Mouse (Mus musculus): Measurements from ENCODE around the gene Wbp2. TPM values are rescaled to one million over a fixed set of nuclear protein-coding genes. Genes with fewer than 3 reads are reported as not detected.

Wbp2 gene
- polyA plus RNA-seq, 1 experiment from 2014 or later, result 115 TPM

DNA sequence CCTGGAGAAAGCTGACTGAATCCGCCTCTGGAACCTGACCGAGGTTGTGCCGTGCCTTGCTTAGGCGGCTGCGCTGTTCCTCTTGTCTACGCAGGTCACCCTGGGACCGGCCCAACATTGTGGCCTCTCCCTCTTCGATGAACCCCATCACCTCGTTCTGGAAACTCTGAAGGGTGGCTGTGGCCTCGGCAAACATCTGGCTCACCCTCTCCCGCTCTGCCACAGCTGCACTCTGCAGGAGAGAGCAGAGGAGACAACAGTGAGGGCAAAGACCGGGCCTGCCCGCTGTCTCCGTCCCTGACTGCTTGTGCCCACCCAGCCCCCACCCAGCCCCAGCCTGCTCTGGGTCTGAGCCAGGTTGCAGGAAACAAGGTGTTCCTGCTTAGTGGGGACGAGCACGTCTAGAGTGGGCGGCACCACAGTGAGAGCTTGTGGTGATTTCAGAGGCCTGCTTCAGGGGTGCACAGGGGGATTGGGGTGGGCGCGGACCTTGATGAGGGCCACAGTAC lies 21.0 kb upstream of the Wbp2 start:
- ATAC-seq, result no peak
- whole genome bisulfite sequencing, result 10% methylated on average over 19 of the region's 19 CpGs
- Histone ChIP-seq H3K27me3 (peaks cover 72% of the 10 kb centered on the region), H3K4me1 (peaks cover 50% of the 10 kb centered on the region), H3K27ac (no peak overlapping the region), H3K9ac (no peak overlapping the region), H3K9me3 (replicated peaks) (no peaks in the 10 kb centered on the region), H3K4me3 (no peak overlapping the region), H3K36me3 (ENCODE audit: poor library complexity, severe bottlenecking) (no peaks in the 10 kb centered on the region), H3K4me2 (no peak overlapping the region)

DNA sequence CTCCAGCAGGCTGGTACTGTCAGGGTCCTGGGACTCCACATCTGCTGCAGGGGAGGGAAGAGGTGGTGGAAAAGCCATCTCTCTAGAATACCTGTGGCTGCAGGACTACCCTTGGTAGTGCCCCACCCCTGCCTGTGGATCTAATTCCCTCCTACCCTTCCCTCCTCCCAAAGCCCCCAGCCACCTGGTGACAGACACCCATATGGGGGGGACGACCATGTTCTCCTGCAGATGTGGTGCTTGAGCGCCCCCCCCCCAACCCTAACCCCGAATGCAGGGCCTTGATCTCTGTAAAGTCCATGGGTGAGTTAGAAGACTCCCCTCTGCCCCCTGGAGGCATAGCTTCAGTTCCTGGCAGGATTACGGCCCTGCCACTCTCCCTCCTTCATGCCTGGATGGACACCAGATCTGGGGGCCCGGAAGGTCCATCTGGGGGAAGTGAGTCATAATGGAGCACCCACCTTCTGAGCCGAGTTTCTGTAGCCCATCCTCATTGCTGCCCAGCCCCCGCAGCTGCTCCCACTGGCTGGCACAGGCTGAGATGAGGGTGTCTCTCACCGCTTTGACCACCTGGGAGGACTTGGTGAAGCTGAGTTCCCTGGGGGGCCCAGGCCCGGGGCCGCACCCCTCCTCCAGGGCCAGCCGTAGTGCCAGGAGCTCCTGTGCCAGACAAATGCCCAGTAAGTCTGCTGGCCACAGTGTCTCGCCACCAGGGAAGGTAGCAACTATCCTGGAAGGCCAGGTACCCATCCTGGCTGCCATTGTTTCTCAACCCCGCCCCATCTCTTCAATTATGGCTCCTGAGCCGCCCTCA lies 20.4 kb upstream of the Wbp2 start:
- Histone ChIP-seq H3K27ac (no peak overlapping the region), H3K9ac (peak overlapping the region; percentile 14; the same call in 1 of the 2 replicates), H3K4me1 (peaks cover 54% of the 10 kb centered on the region), H3K4me2 (no peak overlapping the region), H3K4me3 (no peak overlapping the region), H3K9me3 (replicated peaks) (no peaks in the 10 kb centered on the region), H3K27me3 (peaks cover 69% of the 10 kb centered on the region), H3K36me3 (ENCODE audit: poor library complexity, severe bottlenecking) (no peaks in the 10 kb centered on the region)
- 18% methylated on average over 14 of the region's 14 CpGs for WGBS
- no peak for ATAC-seq

DNA sequence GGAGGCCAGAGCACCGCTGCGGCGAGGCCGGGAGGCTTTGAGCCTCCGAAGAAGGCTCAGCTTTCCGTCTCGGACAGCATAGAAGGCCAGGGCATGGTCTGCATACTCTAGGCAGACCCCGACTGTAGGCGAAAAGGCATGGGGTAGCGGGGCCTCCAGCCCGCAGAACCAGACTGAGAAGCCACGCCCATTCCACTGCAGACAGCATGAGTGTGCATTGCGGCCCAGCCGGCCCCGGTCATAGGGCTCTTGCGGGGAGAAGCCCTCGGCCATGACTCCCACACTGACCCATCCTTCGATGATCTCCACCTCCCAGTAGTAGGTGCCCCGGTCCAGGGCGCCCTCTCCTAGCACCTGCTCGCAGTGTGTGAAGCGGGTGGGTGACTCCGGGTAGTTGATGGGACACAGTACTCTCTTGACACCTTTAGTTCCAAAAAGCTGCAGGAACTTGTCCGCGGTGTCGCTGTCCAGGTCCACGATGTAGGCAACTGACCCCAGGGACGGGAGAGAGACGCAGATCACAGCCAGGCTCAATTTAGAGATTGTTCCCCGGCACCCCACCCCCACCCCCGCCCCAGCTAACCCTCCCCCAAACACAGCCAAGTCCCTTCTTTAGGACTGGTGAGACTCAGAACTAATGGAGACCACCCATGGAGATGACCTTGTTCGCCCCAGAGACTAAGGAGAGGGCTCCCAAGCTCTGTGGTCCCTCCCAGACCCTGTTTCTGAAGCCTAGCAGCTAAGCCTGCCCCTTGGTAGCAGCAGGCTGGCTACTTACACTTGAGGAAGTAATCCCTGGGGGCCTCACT lies 19.6 kb upstream of the Wbp2 start:
- no peak overlapping the region for H3K4me3 ChIP-seq

DNA sequence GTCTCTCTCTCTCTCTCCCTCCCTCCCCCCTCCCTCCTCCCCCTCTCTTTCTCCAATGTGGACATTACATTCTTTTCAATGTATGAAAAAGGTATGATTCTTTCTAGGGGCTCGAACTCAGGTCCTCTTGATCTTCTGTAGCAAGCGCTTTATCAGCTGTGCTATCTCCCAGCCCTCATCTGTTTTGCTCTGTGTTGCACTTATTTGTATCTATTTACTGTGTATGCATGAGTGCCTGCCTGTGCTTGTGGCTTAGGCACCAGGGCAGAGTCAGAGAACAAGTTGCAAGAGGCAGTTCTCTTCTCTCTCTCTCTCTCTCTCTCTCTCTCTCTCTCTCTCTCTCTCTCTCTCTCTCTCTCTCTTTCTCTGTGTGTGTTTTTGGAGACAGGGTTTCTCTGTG lies 18.3 kb upstream of the Wbp2 start:
- no peak overlapping the region for H3K4me2 ChIP-seq
- no peaks in the 10 kb centered on the region for H3K9me3 ChIP-seq (replicated peaks)
- WGBS, result 90% methylated on average over 2 of the region's 2 CpGs
- peaks cover 58% of the 10 kb centered on the region for H3K4me1 ChIP-seq
- H3K27me3 ChIP-seq, result peaks cover 48% of the 10 kb centered on the region
- H3K27ac ChIP-seq, result no peak overlapping the region
- H3K9ac ChIP-seq, result no peak overlapping the region
- no peaks in the 10 kb centered on the region for H3K36me3 ChIP-seq (ENCODE audit: poor library complexity, severe bottlenecking)
- no peak overlapping the region for H3K4me3 ChIP-seq
- no peak for ATAC-seq

More for the DNA sequence above, 19.6 kb upstream of the Wbp2 start:
- Histone ChIP-seq H3K9ac (no peak overlapping the region), H3K27ac (no peak overlapping the region), H3K36me3 (ENCODE audit: poor library complexity, severe bottlenecking) (no peaks in the 10 kb centered on the region), H3K9me3 (replicated peaks) (no peaks in the 10 kb centered on the region), H3K4me1 (peaks cover 61% of the 10 kb centered on the region), H3K27me3 (peaks cover 61% of the 10 kb centered on the region), H3K4me2 (peak overlapping the region; percentile 35)
- ATAC-seq, result no peak
- WGBS, result 27% methylated on average over 32 of the region's 32 CpGs

DNA sequence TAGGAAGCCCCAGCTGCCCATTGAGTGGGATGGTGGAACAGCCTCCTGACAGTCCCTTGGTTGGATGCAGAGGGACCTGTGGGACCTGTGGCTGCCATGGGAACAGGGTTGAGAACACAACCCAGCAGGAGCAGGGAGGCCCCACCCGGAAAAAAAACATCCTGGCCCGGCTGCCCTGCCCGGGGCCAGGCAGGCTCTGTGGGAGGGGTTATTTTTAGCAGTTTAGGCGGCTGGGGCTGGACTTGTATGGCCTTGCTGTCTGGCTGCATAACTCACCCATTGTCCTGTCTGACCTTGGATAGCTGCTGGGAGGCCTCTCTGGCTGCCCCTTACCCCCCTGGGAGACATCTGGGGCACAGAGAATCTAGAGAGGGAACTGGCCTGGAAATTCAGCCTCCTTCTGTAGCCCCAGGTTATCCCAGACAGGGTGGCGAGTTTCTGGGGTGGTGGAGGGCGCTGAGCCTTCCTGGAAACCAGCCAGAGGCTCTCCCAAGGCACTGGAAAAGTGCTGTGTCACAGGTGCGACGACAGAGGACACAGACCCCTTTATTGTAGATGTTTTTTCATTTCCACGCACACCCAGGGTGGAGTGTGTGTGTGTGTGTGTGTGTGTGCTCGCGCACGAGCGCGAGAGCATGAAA lies 17.3 kb upstream of the Wbp2 start:
- Histone ChIP-seq H3K4me1 (peaks cover 48% of the 10 kb centered on the region), H3K27me3 (peaks cover 38% of the 10 kb centered on the region), H3K27ac (no peak overlapping the region), H3K36me3 (ENCODE audit: poor library complexity, severe bottlenecking) (no peaks in the 10 kb centered on the region), H3K4me3 (no peak overlapping the region), H3K9me3 (replicated peaks) (no peaks in the 10 kb centered on the region), H3K4me2 (no peak overlapping the region), H3K9ac (peak overlapping the region; percentile 26; the same call in 1 of the 2 replicates)
- ATAC-seq, result no peak
- 46% methylated on average over 14 of the region's 14 CpGs for WGBS

DNA sequence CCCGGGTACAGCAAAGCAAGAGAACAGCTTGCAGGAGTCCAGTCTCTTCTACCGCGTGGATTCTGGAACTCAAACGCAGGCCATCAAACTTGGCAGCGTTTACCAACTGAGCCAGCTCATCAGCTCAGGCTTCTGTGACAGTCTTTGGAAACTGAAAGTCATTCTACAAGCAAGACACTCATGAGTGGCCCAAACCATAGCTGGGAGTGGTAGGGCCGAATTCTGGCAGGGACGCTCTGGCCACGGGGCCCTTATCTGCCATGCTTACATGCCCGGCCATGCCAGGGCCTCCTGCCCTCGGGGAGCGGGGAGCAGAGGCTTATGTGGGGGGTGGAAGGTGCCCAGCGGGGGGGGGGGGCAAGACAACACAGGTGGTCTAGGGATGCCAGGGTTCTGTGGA lies 16.8 kb upstream of the Wbp2 start:
- H3K27ac ChIP-seq, result no peak overlapping the region
- H3K27me3 ChIP-seq, result peaks cover 33% of the 10 kb centered on the region
- H3K4me3 ChIP-seq, result no peak overlapping the region
- H3K4me2 ChIP-seq, result no peak overlapping the region
- WGBS, result 78% methylated on average over 12 of the region's 12 CpGs
- H3K4me1 ChIP-seq, result peaks cover 44% of the 10 kb centered on the region
- no peak for ATAC-seq
- no peaks in the 10 kb centered on the region for H3K36me3 ChIP-seq (ENCODE audit: poor library complexity, severe bottlenecking)
- H3K9me3 ChIP-seq (replicated peaks), result no peaks in the 10 kb centered on the region
- no peak overlapping the region for H3K9ac ChIP-seq

DNA sequence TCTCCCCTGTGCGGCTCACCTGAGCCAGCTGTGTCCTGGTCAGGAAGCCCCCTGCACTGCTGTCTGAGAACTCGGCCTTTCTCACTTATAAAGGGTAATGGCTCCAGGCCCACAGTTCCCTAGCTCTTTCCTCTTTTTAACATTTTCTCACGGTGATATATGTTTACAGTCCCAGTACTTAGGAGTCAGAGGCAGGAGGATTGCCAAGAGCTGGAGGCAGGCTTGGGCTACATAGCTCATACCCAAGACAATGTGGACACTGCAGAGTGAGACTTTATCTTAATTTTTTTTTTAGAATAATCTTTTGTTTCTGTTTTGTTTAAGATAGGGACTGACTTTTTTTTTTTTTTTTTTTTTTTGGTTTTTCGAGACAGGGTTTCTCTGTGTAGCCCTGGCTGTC lies 15.7 kb upstream of the Wbp2 start:
- peak overlapping the region; percentile 51; the same call in 1 of the 2 replicates for H3K9ac ChIP-seq
- ATAC-seq, result no peak
- WGBS, result 41% methylated on average over 3 of the region's 4 CpGs
- peaks cover 22% of the 10 kb centered on the region for H3K27me3 ChIP-seq
- no peak overlapping the region for H3K4me3 ChIP-seq
- peak overlapping the region; percentile 82 for H3K27ac ChIP-seq
- H3K4me2 ChIP-seq, result no peak overlapping the region
- H3K4me1 ChIP-seq, result peaks cover 37% of the 10 kb centered on the region
- H3K36me3 ChIP-seq (ENCODE audit: poor library complexity, severe bottlenecking), result no peaks in the 10 kb centered on the region
- no peaks in the 10 kb centered on the region for H3K9me3 ChIP-seq (replicated peaks)

DNA sequence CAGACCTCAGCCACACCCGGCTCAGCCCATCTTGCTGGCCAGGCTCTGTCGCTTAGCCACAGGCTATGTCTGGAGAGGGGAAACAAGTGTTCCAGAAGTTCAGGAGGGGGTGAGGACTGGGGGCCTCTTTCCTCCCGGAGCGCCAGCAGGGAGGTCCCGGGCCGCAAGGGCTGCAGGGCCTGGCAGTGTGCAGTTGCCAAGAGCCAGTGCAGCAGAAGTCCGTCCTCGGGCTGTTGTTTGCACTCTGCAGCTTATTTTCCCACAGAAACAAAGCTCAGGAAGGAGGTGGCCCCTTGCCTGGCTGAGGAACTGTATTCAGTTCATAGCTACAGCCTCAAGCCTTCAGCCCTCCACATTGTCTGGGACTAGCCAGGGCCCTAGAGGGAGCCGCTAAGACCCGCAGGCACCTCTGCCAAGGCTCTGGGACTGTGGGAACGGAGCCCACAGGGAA lies 15.2 kb upstream of the Wbp2 start:
- Histone ChIP-seq H3K4me1 (peaks cover 37% of the 10 kb centered on the region), H3K27ac (peak overlapping the region; percentile 82), H3K9me3 (replicated peaks) (no peaks in the 10 kb centered on the region; the same call in 1 of the 2 replicates), H3K27me3 (peaks cover 17% of the 10 kb centered on the region), H3K36me3 (ENCODE audit: poor library complexity, severe bottlenecking) (no peaks in the 10 kb centered on the region), H3K4me3 (no peak overlapping the region), H3K9ac (peak overlapping the region; percentile 51), H3K4me2 (peak overlapping the region; percentile 33)
- WGBS, result 11% methylated on average over 11 of the region's 11 CpGs
- ATAC-seq, result peak; percentile 80

DNA sequence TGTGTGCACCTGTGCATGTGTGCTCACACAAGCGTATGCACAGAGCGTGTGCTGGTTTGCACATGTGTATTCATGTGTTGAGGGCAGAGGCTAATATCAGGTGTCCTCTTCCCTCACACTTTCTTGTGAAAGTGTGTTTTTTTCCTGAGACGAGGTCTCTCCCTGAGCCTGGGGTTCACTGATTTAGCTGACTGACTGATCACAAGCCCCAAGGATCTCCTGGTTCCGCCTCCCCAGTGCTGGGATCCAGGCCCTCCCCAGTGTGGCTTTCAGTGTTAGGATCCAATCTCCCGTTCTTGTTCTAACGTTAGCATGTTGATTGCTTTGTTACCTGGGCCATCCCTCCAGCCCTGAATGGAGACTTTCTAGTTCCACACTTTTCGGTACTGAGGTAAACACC lies 14.0 kb upstream of the Wbp2 start:
- peak overlapping the region; percentile 82; the same call in 1 of the 2 replicates for H3K27ac ChIP-seq
- H3K4me3 ChIP-seq, result no peak overlapping the region
- H3K27me3 ChIP-seq, result peaks cover 5% of the 10 kb centered on the region
- WGBS, result 92% methylated on average over 7 of the region's 7 CpGs
- H3K9me3 ChIP-seq (replicated peaks), result no peaks in the 10 kb centered on the region; the same call in 1 of the 2 replicates
- no peak overlapping the region for H3K4me2 ChIP-seq
- H3K9ac ChIP-seq, result no peak overlapping the region
- ATAC-seq, result no peak
- H3K36me3 ChIP-seq (ENCODE audit: poor library complexity, severe bottlenecking), result no peaks in the 10 kb centered on the region
- H3K4me1 ChIP-seq, result peaks cover 27% of the 10 kb centered on the region

DNA sequence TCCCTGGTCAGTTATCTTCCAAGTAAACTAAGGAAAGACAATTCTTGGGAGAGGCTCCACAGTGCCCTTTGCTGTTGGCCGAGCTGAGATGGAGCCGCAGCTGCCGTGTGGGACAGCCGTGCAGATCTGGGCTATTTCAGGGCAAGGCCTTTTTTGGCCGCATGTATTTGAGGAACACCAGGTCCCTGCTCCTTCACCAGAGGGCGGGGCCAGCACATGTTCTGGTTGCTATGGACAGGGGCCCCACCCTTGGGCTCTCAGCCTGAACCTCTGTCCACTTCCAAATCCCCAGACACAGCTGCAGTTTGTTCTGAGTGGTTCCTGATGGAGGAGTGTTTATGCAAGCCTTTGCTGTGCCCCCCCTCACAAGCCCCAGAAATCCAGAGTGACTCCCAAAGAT lies 13.6 kb upstream of the Wbp2 start:
- WGBS, result 83% methylated on average over 6 of the region's 6 CpGs
- Histone ChIP-seq H3K4me2 (no peak overlapping the region), H3K27me3 (peaks cover under 1% of the 10 kb centered on the region), H3K4me3 (no peak overlapping the region), H3K9ac (no peak overlapping the region), H3K9me3 (replicated peaks) (no peaks in the 10 kb centered on the region; the same call in 1 of the 2 replicates), H3K4me1 (peaks cover 27% of the 10 kb centered on the region), H3K36me3 (ENCODE audit: poor library complexity, severe bottlenecking) (no peaks in the 10 kb centered on the region), H3K27ac (no peak overlapping the region)
- no peak for ATAC-seq

DNA sequence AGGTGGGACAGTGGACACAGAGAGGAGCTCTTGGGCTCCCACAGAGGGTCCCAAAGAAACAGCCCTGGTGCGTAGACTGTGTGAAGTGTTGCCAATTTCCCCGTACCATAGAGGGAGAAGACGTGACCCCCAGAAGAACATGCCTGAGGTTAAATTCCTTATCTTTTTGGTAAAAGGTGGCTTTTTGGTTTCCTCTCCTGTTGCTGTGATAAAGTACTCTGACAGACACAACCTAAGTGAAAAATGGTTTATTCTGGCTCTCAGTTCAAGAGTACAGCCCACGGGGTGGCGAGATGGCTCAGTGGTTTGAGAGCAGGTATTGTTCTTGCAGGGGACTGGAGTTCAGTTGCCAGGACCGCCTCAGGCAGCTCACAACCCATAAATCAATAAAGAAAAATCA lies 12.7 kb upstream of the Wbp2 start:
- no peak for ATAC-seq
- WGBS, result 92% methylated on average over 6 of the region's 6 CpGs
- Histone ChIP-seq H3K4me2 (no peak overlapping the region), H3K36me3 (ENCODE audit: poor library complexity, severe bottlenecking) (no peaks in the 10 kb centered on the region), H3K9ac (no peak overlapping the region), H3K4me1 (peaks cover 26% of the 10 kb centered on the region), H3K9me3 (replicated peaks) (no peaks in the 10 kb centered on the region; the same call in 1 of the 2 replicates), H3K4me3 (no peak overlapping the region), H3K27ac (no peak overlapping the region), H3K27me3 (no peaks in the 10 kb centered on the region)
